Mouse (Mus musculus): ENCODE results near the gene Ngrn.

- TF ChIP-seq CTCF (IDR thresholded peaks at IDR 0.05; ENCODE audit: borderline replicate concordance, insufficient read depth, low read length) = no peak
- no peak for TF ChIP-seq POLR2A (IDR thresholded peaks at IDR 0.05; ENCODE audit: low read depth, low read length)
These were observed 30.8 kb upstream of the Ngrn start for GRCm38 (mm10) chr7:80230196-80230595.

Data from embryonic fibroblast, embryonic 13.5 days (primary cell).